Mouse (Mus musculus) layer of hippocampus, postnatal 36 days (tissue): ENCODE results near the gene Tmem141. TPM values are rescaled to one million over a fixed set of nuclear protein-coding genes. Genes with fewer than 3 reads are reported as not detected.

Experiments used
- DNase-seq, 2 experiments: peaks; one replicate each; pipeline ENCODE4 v3.0.0; 2022
- total RNA-seq, 2 experiments: library from RNA; stranded (reverse); gene quantifications; 2 replicates each; pipeline ENCODE4 v1.2.3; 2021

The Tmem141 gene
- total RNA-seq, 2 experiments from 2014 or later, result 13.1 to 16.6 TPM

DNA sequence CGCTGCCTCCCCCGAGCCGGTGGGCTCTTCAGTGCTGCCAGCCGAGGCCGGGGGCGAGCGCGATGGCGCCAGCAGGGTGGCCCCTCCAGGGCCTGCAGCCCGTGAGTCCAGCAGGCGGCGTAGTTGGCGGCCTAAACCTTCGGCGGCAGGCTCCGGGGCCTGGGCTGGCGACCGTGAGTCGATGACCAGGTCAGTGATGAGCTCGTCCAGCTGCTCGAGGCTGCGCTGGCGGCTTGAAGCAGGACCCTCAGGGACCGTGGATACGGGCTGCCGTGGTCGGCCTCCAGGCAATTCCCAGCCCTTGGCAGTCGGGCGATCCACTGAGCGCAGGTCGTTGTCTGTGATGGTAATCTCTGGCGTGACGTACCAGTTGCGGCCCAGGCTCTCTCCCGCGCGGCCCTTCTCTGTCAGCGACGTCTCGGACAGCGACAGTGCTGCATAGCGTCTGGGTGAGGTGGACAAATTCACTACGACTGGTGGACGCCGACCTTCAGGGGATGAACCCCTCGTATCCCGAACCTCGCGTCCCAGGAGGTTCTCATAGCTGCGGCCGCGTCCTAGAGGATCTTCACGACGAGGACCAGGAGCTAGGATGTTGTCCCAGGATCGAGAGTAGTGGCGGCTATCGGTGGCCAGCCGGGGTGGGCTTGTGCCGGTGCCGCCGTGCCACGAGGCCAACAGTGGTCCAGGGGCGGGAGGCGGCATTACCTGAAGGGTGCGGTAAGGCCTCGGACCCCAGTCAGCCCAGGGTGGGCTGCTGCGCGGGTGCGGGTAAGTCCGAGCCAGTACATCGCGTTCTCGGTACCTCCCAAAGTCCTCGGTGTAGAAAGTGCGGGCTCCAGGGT, 43.6 kb downstream of the Tmem141 start:
- no peak for DNase-seq

GRCm38 (mm10) chr2:25576965-25577891, 44.6 kb downstream of the Tmem141 start:
- DNase-seq, result no peak

DNA sequence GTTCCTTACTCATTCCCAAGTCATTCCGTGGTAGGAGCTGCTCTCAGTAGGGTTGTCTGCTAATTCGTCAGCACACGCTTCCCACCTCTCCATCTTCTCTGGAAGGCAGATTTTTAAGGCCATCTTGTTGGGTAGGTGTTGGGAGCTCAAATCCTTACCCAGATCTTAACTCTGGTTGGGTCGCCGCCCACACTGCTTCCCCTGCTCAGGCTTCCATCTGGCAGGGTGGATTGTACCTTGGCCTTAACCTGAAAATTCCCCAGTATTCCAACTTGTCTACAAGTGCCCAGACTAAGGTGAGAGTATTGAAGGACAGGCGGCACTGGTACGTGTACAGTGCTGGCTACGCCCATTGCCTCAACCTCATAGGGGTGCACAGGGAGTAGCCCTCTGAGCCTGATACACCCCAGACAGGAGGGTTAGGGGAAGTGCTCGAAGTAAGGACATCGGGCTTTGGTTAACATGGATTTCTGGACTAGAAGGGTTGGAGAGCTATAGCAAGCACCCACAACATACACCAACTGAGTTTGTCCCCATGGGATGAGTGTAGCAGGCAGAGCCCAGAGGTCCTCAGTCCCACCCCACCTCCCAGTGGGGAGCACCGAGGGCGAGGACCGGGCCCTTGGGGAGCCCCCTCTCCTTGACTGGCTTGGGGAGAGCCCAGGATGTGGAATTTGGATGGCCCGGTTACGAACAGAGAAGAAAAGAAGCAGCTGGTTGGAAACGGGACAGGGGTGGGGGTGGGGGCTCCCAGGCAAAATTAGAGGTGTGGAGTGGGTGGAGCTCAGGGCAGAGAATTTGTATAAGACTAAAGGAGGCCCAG, 45.6 kb downstream of the Tmem141 start:
- no peak for DNase-seq

GRCm38 (mm10) chr2:25575432-25576027, 46.3 kb downstream of the Tmem141 start:
- no peak for DNase-seq

DNA sequence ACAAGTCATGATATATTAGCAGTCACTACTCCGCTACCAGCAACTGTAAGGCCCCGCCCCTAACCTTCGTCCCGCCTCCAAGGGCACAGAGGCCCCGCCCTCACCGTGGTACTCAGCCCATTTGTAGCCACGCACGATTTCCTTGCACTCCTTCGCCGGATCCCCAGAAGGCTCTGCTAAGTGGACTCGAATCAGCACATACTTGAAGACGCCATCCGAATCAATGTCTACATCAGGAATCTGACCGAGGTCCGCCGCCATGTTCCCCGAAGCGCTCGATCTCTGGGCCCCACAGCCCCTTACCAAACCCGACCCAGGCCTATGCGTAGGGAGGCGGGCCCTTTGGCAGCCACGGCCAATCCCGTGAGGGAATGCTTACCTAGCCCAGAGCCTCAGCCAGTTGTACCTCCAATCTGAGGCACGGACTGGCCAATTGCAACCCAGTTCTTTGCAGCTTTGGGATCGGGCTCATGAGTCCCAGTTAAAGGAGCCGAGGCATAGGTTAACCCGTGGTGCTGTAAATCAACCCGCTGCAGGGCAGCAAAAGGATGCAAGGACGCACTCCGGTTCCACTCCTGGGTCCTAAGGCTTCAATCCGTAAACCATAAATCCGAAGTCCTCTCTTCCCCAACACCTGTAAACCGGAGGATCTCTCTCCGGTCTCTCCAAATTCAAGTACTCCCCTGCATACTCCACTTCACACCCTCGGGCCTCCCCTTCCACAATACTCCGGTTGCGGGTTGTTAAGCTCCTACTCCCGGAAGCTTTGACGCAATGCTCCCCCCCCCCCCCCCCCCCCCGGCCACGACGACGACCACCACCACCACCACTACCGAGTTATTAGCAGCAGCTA, 47.0 kb downstream of the Tmem141 start, which contains the start of the genes Mamdc4 and Phpt1:
TSS of gene Mamdc4 (minus strand) at position 267 of the 853 bp plus-strand sequence.
TSS of gene Phpt1 (minus strand) at position 646 of the 853 bp plus-strand sequence.
- peak; percentile 97 for DNase-seq

DNA sequence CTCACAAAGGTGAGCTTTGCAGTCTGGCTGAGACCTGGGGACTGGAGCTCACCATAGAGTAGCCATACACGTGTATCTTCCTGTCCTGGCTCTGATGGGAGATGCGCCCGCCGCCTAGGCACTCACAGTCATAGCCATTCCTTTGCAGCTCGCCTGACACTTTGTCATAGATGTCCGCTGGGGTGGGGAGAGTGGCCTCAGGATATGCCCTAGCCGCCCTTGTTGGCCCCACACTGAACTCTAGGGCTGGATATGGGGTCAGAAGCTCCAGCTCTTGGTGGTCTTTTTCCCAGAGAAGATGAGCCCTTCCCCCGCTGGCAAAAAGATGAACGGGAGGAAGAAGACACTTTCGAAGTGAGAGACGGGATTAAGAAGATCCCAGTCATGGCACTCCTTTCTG, 47.7 kb downstream of the Tmem141 start:
- DNase-seq, result no peak

- no peak for DNase-seq
These were observed 48.7 kb downstream of the Tmem141 start for GRCm38 (mm10) chr2:25573068-25573467.

DNA sequence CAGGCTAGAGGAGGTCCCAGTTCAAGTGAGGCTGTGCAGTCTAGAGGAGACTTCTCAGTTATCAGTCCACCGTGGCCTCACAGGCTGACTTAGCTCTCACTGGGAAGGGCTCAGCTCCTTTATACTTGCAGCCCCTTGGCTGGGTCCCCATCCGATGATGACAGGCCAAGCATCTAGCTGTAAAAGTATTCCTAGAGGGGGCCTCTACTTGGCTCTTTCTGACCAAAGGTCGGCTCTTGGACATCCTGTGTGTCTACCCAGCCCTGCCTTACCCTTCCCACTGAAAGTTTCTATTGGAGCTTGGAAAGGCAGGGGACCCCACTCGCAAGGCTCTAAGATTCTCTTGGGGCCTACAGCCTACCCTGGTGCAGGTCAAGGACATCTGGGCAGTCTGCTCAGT, 50.6 kb downstream of the Tmem141 start:
- no peak for DNase-seq

Other genes starting within 250 kb of the Tmem141 start
- 1 to 10 TPM; 3.7 to 4.6 TPM for gene Sapcd2, start 249.7 kb downstream of the Tmem141 start, total RNA-seq
- gene Entpd2, start 226.1 kb downstream of the Tmem141 start, total RNA-seq, result 10 to 100 TPM; 14.9 to 16.1 TPM
- 100 to 1,000 TPM; 422 to 431 TPM for gene Npdc1, start 222.7 kb downstream of the Tmem141 start, total RNA-seq
- gene Fut7, start 198.7 kb downstream of the Tmem141 start, total RNA-seq, result under 1 TPM; 0.87 to 0.94 TPM
- 100 to 1,000 TPM; 147 to 167 TPM for gene Abca2, start 193.3 kb downstream of the Tmem141 start, total RNA-seq
- under 1 TPM in 1 of 2 experiments, not detected in 1; 0.66 TPM for gene Clic3, start 165.2 kb downstream of the Tmem141 start, total RNA-seq
- gene Paxx, start 160.9 kb downstream of the Tmem141 start, total RNA-seq, result 10 to 100 TPM; 46.2 to 62.8 TPM
- 100 to 1,000 TPM; 435 to 800 TPM for gene Ptgds, start 152.0 kb downstream of the Tmem141 start, total RNA-seq
- gene Lcn12, start 128.1 kb downstream of the Tmem141 start, total RNA-seq, result not detected
- gene Fbxw5, start 121.3 kb downstream of the Tmem141 start, total RNA-seq, result 100 to 1,000 TPM; 115 to 116 TPM
- 1 to 10 TPM in 1 of 2 experiments, under 1 TPM in 1; 0.88 to 1.5 TPM for gene C8g, start 120.3 kb downstream of the Tmem141 start, total RNA-seq
- 10 to 100 TPM; 11.9 to 12.6 TPM for gene Traf2, start 75.1 kb downstream of the Tmem141 start, total RNA-seq
- 100 to 1,000 TPM; 200 to 212 TPM for gene Edf1, start 64.2 kb downstream of the Tmem141 start, total RNA-seq
- gene Mamdc4, start 47.2 kb downstream of the Tmem141 start, total RNA-seq, result 1 to 10 TPM; 3.1 to 3.2 TPM
- gene Phpt1, start 46.8 kb downstream of the Tmem141 start, total RNA-seq, result 10 to 100 TPM; 62.5 to 68.3 TPM
- 100 to 1,000 TPM in 1 of 2 experiments, 10 to 100 TPM in 1; 96.4 to 117 TPM for gene Ajm1, start 40.2 kb downstream of the Tmem141 start, total RNA-seq
- gene Rabl6, start 13.5 kb downstream of the Tmem141 start, total RNA-seq, result 100 to 1,000 TPM; 142 to 155 TPM
- gene Ccdc183, start 4.3 kb downstream of the Tmem141 start, total RNA-seq, result not detected
- under 1 TPM; 0.32 to 0.43 TPM for gene Fcna, start 6.0 kb upstream of the Tmem141 start, total RNA-seq
- not detected for gene Lcn8, start 31.1 kb upstream of the Tmem141 start, total RNA-seq
- gene Lcn5, start 35.9 kb upstream of the Tmem141 start, total RNA-seq, result not detected
- not detected for gene Lcn6, start 54.8 kb upstream of the Tmem141 start, total RNA-seq
- gene Lcn10, start 60.7 kb upstream of the Tmem141 start, total RNA-seq, result not detected
- not detected for gene Obp2a, start 78.0 kb upstream of the Tmem141 start, total RNA-seq
- 10 to 100 TPM; 82.1 to 87.9 TPM for gene Bmyc, start 84.7 kb upstream of the Tmem141 start, total RNA-seq
- under 1 TPM in 1 of 2 experiments, not detected in 1; 0.85 TPM for gene Obp2b, start 115.0 kb upstream of the Tmem141 start, total RNA-seq
- not detected for gene Lcn3, start 143.6 kb upstream of the Tmem141 start, total RNA-seq
- gene Lcn11, start 155.0 kb upstream of the Tmem141 start, total RNA-seq, result not detected
- not detected for gene Gm13539, start 160.3 kb upstream of the Tmem141 start, total RNA-seq
- gene Glt6d1, start 193.8 kb upstream of the Tmem141 start, total RNA-seq, result not detected
- not detected for gene Lcn9, start 201.1 kb upstream of the Tmem141 start, total RNA-seq
- gene Sohlh1, start 225.2 kb upstream of the Tmem141 start, total RNA-seq, result not detected
- gene Kcnt1, start 241.7 kb upstream of the Tmem141 start, total RNA-seq, result 10 to 100 TPM; 29.7 to 45.1 TPM